Mouse (Mus musculus): ENCODE measurements at regions not wholly inside any gene's neighbourhood (a gene's known extent, or its start where the extent isn't known, plus 50 kb on each side); places are given as distances from the start of the nearest gene placed in this dataset.

- no peaks in the 10 kb centered on the region for H3K27me3 ChIP-seq (replicated peaks; ENCODE audit: control insufficient read depth, insufficient read depth, low read length)
- no peaks in the 10 kb centered on the region for H3K36me3 ChIP-seq (ENCODE audit: control insufficient read depth, insufficient read depth, low read length)
- no peak overlapping the region for H3K4me2 ChIP-seq (ENCODE audit: low read length)
- ATAC-seq (no peak), DNase-seq (ENCODE audit: low spot score) (no peak)
- H3K4me3 ChIP-seq (ENCODE audit: low read depth, low read length) = no peak overlapping the region
- no peak overlapping the region for H3K9ac ChIP-seq (ENCODE audit: low read length)
- no peaks in the 10 kb centered on the region for H3K9me3 ChIP-seq (replicated peaks; ENCODE audit: control insufficient read depth, low read length)
- H3K4me1 ChIP-seq (ENCODE audit: control insufficient read depth, insufficient read depth, low read length) = no peaks in the 10 kb centered on the region
- no peak overlapping the region for H3K27ac ChIP-seq (ENCODE audit: low read depth, low read length)
- 83% methylated on average over 3 of the region's 3 CpGs for WGBS
Measured at GRCm38 (mm10) chr3:120123155-120123554, 338.9 kb upstream of the Ptbp2 start.

GRCm38 (mm10) chr3:120083171-120083932 is 299.1 kb upstream of the Ptbp2 start:
- no peak overlapping the region for H3K27ac ChIP-seq (ENCODE audit: low read depth, low read length)
- no peaks in the 10 kb centered on the region for H3K9me3 ChIP-seq (replicated peaks; ENCODE audit: control insufficient read depth, low read length)
- H3K36me3 ChIP-seq (ENCODE audit: control insufficient read depth, insufficient read depth, low read length) = no peaks in the 10 kb centered on the region
- no peak overlapping the region for H3K9ac ChIP-seq (ENCODE audit: low read length)
- ATAC-seq (no peak), DNase-seq (ENCODE audit: low spot score) (peak; percentile 20)
- no peaks in the 10 kb centered on the region; the same call in 1 of the 2 replicates for H3K4me1 ChIP-seq (ENCODE audit: control insufficient read depth, insufficient read depth, low read length)
- 64% methylated on average over 7 of the region's 7 CpGs for whole genome bisulfite sequencing
- no peak overlapping the region for H3K4me2 ChIP-seq (ENCODE audit: low read length)
- H3K4me3 ChIP-seq (ENCODE audit: low read depth, low read length) = no peak overlapping the region
- no peaks in the 10 kb centered on the region for H3K27me3 ChIP-seq (replicated peaks; ENCODE audit: control insufficient read depth, insufficient read depth, low read length)

GRCm38 (mm10) chr3:120073528-120073927 is 289.3 kb upstream of the Ptbp2 start:
- H3K9ac ChIP-seq (ENCODE audit: low read length) = no peak overlapping the region
- 9% methylated on average over 1 of the region's 1 CpGs for WGBS
- H3K4me3 ChIP-seq (ENCODE audit: low read depth, low read length) = no peak overlapping the region
- no peak overlapping the region for H3K4me2 ChIP-seq (ENCODE audit: low read length)
- no peaks in the 10 kb centered on the region for H3K36me3 ChIP-seq (ENCODE audit: control insufficient read depth, insufficient read depth, low read length)
- DNase-seq (ENCODE audit: low spot score) (no peak), ATAC-seq (no peak)
- H3K27me3 ChIP-seq (replicated peaks; ENCODE audit: control insufficient read depth, insufficient read depth, low read length) = no peaks in the 10 kb centered on the region
- no peak overlapping the region for H3K27ac ChIP-seq (ENCODE audit: low read depth, low read length)
- H3K9me3 ChIP-seq (replicated peaks; ENCODE audit: control insufficient read depth, low read length) = no peaks in the 10 kb centered on the region
- H3K4me1 ChIP-seq (ENCODE audit: control insufficient read depth, insufficient read depth, low read length) = no peaks in the 10 kb centered on the region

DNA sequence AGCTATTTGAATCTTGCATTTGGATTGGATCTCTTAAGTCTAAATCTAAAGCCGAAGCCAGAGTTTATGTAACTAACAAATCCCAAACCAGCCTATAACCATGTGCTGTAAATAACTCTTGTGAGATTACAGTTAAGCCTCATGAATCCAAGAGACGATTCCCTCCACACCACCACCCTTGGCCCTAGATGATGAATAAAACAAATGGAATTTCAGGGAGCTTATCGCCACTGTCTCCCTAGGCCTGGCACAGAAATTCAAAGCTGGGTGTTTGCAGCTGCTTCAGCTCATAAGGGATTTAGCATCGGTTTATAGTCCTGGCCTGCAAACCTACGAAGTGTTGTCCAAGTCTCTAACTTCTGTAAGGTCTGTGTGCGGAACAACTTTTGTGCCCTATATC is 281.4 kb upstream of the Ptbp2 start:
- no peak overlapping the region for H3K4me3 ChIP-seq (ENCODE audit: low read depth, low read length)
- DNase-seq (ENCODE audit: low spot score) = no peak
- no peak overlapping the region for H3K27ac ChIP-seq (ENCODE audit: low read depth, low read length)
- H3K4me1 ChIP-seq (ENCODE audit: control insufficient read depth, insufficient read depth, low read length) = no peaks in the 10 kb centered on the region
- no peak for ATAC-seq
- no peak overlapping the region for H3K4me2 ChIP-seq (ENCODE audit: low read length)
- H3K9ac ChIP-seq (ENCODE audit: low read length) = no peak overlapping the region
- H3K9me3 ChIP-seq (replicated peaks; ENCODE audit: control insufficient read depth, low read length) = no peaks in the 10 kb centered on the region
- WGBS = 96% methylated on average over 6 of the region's 6 CpGs
- no peaks in the 10 kb centered on the region for H3K36me3 ChIP-seq (ENCODE audit: control insufficient read depth, insufficient read depth, low read length)
- no peaks in the 10 kb centered on the region for H3K27me3 ChIP-seq (replicated peaks; ENCODE audit: control insufficient read depth, insufficient read depth, low read length)

GRCm38 (mm10) chr3:120064854-120065480 is 280.7 kb upstream of the Ptbp2 start:
- Histone ChIP-seq H3K9ac (ENCODE audit: low read length) (no peak overlapping the region), H3K4me2 (ENCODE audit: low read length) (no peak overlapping the region), H3K4me3 (ENCODE audit: low read depth, low read length) (no peak overlapping the region), H3K4me1 (ENCODE audit: control insufficient read depth, insufficient read depth, low read length) (no peaks in the 10 kb centered on the region), H3K27me3 (replicated peaks; ENCODE audit: control insufficient read depth, insufficient read depth, low read length) (no peaks in the 10 kb centered on the region), H3K9me3 (replicated peaks; ENCODE audit: control insufficient read depth, low read length) (no peaks in the 10 kb centered on the region), H3K36me3 (ENCODE audit: control insufficient read depth, insufficient read depth, low read length) (no peaks in the 10 kb centered on the region), H3K27ac (ENCODE audit: low read depth, low read length) (no peak overlapping the region)
- no peak for DNase-seq (ENCODE audit: low spot score)
- 37% methylated on average over 5 of the region's 5 CpGs for WGBS
- no peak for ATAC-seq

GRCm38 (mm10) chr3:120062264-120062663 is 278.0 kb upstream of the Ptbp2 start:
- Histone ChIP-seq H3K9me3 (replicated peaks; ENCODE audit: control insufficient read depth, low read length) (no peaks in the 10 kb centered on the region), H3K4me1 (ENCODE audit: control insufficient read depth, insufficient read depth, low read length) (no peaks in the 10 kb centered on the region), H3K4me3 (ENCODE audit: low read depth, low read length) (no peak overlapping the region), H3K27me3 (replicated peaks; ENCODE audit: control insufficient read depth, insufficient read depth, low read length) (no peaks in the 10 kb centered on the region), H3K4me2 (ENCODE audit: low read length) (no peak overlapping the region), H3K27ac (ENCODE audit: low read depth, low read length) (no peak overlapping the region), H3K9ac (ENCODE audit: low read length) (no peak overlapping the region), H3K36me3 (ENCODE audit: control insufficient read depth, insufficient read depth, low read length) (no peaks in the 10 kb centered on the region)
- DNase-seq (ENCODE audit: low spot score) (no peak), ATAC-seq (no peak)
- 82% methylated on average over 5 of the region's 5 CpGs for WGBS

DNA sequence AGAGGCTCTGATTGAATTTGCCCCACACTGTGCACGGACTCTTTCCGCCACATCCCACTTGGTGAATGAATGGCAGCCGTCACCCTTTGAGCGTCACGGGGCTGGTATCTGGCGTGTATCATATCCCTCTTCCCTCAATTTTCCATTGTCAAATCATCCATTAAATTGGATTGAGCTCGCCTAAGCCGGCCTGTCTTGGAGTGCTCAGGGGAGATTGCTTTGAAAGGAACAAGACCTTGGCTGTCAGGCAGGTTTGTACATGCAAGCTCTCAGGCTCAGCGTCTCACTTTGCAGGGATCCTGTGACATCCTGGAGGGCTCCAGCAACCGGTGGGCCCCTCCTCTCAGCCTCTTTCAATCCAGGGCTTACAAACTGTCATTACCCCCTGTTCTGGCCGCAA is 275.7 kb upstream of the Ptbp2 start:
- Histone ChIP-seq H3K27ac (ENCODE audit: low read depth, low read length) (no peak overlapping the region), H3K36me3 (ENCODE audit: control insufficient read depth, insufficient read depth, low read length) (no peaks in the 10 kb centered on the region), H3K4me2 (ENCODE audit: low read length) (no peak overlapping the region), H3K9ac (ENCODE audit: low read length) (no peak overlapping the region), H3K9me3 (replicated peaks; ENCODE audit: control insufficient read depth, low read length) (no peaks in the 10 kb centered on the region), H3K27me3 (replicated peaks; ENCODE audit: control insufficient read depth, insufficient read depth, low read length) (no peaks in the 10 kb centered on the region), H3K4me3 (ENCODE audit: low read depth, low read length) (no peak overlapping the region), H3K4me1 (ENCODE audit: control insufficient read depth, insufficient read depth, low read length) (0 out of 2 replicates have a peak, but pooled peaks cover 3% of the 10 kb centered on the region)
- ATAC-seq (0 out of 2 replicates have a peak, but pooled peaks have one; percentile 15), DNase-seq (ENCODE audit: low spot score) (no peak)
- 14% methylated on average over 11 of the region's 11 CpGs for WGBS

DNA sequence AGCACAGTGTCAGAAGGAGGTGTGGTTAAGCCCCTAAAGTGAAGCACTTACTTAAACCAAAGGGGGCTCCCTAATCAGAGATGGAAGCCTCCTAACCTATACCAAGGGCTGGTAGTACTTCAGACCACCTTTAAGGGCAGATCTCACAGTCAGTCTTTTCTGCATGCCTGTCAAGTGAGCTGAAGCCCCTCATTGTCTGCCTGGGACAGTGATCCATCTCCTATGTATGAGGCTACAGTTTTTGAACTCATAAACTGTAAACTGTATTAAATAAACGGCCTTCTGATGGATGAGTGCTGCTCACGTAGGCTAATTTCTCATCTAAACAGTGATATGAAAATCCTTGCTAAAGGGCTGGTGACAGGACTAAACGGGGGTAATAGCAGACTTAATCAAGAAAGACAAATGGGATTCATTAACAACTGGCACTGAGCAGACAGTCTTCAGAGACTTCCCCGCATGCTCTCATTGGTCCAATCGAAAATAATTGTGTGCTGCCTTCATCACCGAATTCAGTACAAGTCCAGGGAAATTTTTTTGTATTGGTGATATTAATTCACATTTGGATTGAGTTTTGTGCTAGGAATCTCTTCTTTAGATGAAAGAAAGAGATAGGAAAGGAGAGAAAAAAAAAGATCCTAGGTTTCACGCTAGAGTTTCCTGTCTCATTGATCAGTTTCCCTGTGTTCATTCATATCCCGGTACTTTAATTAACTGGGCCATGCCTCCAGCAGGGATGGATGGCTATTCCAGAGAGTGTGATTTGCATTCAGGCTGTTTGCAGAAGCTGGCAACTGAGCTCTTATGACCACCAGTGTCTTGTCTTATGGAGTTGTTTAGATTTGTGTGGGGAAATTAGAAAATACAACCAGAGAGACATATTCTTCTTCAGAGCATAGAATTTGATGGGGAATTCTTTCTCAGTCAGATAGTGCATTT is 271.2 kb upstream of the Ptbp2 start:
- Histone ChIP-seq H3K27me3 (replicated peaks; ENCODE audit: control insufficient read depth, insufficient read depth, low read length) (no peaks in the 10 kb centered on the region), H3K27ac (ENCODE audit: low read depth, low read length) (no peak overlapping the region)
- WGBS = 30% methylated on average over 8 of the region's 8 CpGs

More for the DNA sequence above, 271.2 kb upstream of the Ptbp2 start:
- Histone ChIP-seq H3K36me3 (ENCODE audit: control insufficient read depth, insufficient read depth, low read length) (no peaks in the 10 kb centered on the region), H3K9me3 (replicated peaks; ENCODE audit: control insufficient read depth, low read length) (no peaks in the 10 kb centered on the region), H3K4me3 (ENCODE audit: low read depth, low read length) (no peak overlapping the region), H3K4me2 (ENCODE audit: low read length) (no peak overlapping the region), H3K9ac (ENCODE audit: low read length) (no peak overlapping the region), H3K4me1 (ENCODE audit: control insufficient read depth, insufficient read depth, low read length) (0 out of 2 replicates have a peak, but pooled peaks cover 3% of the 10 kb centered on the region)
- DNase-seq (ENCODE audit: low spot score) = no peak
- 0 out of 2 replicates have a peak, but pooled peaks have one; percentile 44 for ATAC-seq
